Mouse (Mus musculus): ENCODE results near the gene Ash1l.

Gene Ash1l

DNA sequence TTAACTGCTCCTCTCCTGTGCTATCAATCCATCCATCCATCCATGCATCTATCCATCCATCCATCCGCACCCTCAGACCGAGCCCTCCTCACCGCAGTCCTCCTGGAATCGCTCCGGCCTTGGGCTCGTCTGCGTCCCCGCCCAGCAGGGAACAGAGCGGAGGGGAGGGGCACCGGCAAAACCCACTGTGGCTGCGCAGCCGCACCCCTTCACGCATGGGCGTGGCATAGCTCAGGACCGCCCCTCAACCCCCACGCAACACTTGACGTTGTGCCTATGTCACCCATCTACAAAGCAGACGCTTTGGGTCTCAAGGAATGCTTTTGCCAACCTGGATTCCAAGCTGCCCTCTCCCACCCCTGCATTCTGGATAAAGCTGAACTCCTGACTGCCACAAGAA, 142.8 kb downstream of the Ash1l start, which contains the start of gene Rusc1:
Rusc1 (minus strand) TSS at position 137 of the 400 bp plus-strand sequence.
- peak; percentile 97 for DNase-seq

DNA sequence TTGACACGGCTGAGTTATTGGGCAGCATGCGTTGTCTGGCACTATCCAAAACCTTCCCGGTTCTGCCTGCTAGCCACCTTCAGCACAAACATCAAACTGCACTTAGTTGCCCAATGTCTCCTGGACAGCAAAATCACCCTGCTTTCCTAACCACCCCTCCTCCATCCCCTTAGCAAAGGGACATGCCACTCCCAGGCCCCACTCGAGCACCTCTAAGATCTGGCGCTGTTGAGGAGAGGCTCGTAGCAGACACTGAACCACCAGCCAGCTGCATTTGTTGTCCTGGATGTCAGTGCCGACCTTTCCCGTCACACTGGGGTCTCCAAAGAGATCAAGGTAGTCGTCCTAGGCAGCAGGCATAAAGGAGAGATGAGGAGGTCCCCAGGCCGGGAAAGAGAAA, 143.6 kb downstream of the Ash1l start:
- peak; percentile 46 for DNase-seq

DNA sequence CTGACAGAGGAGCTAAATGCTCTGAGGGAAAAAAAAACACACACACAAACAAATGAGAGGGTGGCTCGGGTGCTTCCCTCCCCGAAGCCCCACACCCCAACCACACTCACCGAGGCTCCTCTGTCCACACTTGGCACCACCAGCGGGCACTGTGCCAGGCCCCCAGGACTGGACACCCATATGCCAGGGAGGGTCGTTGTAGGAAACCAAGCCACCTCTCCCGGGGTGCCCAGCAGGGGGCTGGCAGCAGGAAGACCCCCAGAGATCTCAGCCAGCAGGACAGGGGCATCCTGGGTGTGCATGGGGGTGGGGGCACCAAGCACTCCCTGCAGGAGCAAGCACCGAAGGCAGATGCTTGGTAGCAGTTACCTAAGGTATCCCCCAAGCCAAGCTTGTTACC, 150.4 kb downstream of the Ash1l start, which contains the start of gene Gm43738:
Gm43738 (minus strand) TSS at position 289 of the 400 bp plus-strand sequence.
- peak; percentile 62 for DNase-seq

DNA sequence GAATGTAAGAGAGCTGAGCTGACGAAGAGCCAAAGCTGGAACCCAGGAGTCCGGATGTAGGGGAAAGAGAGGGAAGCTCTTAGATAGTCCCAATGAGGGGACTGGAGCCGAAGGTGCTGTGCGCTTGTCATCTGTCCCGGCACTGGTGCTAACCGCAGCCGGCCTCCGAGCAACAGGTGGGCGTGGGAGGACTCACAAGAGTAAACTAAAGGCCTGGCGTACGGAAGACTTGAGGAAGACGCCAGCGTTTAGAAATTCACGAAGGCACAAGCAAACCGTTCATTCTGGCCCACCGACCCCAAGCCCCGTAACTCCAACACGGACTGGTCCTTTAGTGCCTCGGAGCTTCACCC, 151.0 kb downstream of the Ash1l start:
- no peak for DNase-seq

DNA sequence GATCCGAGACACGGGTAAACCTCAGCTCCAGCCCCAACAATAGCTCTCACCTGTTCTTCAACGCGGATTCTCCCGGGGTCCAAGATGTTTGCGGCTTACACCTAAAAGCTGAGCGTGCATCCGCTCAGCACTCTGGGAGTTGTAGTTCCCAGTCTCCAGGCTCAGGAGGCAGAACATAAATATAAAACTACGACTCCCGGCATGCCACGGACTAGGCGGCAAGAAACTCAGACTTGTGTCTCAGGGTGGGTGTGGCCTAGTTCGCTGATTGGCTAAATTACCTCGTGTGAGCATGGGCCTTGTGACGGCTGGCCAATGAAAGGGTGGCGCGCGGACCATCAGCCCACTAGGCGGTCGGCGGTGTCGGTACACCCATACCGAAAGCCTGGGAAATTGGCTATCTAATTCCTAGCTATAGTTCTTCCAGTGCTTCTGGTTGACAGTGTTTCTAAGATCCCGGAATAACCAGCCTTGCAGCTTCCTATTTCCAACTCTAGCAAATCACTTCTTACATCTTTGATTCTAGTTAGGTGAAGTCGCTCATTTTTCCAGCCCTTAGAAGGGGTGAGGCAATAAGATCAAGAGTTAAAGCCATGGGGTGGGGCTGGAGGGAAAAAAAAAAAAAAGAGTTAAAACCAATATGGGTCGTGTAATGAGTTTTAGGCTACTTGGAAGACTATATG, 151.5 kb downstream of the Ash1l start, which contains the start of gene Fdps:
Fdps (minus strand) TSS at position 148 of the 683 bp plus-strand sequence.
- DNase-seq = peak; percentile 99

DNA sequence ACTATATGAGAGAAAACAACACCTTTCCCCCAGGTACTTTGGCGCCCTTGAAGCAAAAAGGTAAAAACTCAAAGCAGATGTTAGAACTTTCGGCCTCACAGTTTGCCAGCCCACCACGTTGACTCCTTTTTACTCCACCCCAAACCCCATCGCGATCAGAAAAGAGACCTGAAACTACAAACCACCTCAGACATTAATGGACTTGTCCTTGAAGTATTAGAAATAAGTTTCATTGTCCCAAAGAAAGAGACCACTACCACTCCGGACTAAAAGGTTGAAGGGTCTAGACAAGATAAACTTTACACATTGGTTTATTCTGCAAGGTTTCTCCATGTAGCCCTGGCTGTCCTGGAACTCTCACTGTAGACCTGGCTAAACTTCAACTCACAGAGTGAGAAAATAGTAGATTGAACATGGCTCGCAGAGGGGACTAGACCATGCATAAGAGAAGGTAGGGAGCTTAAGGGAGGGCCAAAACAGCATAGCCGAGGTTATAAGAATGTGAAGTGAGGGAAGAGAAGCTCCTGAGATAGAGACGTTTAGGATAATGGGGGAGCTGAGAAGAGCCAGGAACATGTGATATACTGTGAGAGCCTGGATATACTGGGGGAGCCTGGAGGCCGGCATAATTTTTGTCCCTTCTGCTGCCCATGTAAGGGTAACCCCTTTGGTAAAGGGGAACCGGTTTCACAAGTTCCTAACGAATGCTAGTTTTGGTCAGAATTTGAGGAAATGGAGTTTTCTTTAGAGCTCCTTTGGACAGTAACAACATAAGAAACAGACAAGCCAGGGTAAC, 152.3 kb downstream of the Ash1l start:
- no peak for DNase-seq

DNA sequence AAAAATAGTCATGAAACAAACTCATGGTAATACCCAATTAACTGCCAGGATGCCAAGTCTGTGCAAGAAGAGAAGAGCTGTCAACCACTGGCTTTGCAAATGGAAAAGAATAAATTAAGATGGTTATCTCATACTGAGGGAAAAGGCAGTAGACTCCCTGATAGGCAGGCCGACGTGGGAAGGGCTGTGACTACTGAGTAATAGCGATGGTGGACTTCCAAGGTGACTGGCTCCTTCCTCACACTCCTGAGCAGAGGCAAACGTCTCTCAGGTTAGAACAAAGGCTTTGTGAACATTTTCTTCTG, 152.8 kb downstream of the Ash1l start:
- DNase-seq = no peak

DNA sequence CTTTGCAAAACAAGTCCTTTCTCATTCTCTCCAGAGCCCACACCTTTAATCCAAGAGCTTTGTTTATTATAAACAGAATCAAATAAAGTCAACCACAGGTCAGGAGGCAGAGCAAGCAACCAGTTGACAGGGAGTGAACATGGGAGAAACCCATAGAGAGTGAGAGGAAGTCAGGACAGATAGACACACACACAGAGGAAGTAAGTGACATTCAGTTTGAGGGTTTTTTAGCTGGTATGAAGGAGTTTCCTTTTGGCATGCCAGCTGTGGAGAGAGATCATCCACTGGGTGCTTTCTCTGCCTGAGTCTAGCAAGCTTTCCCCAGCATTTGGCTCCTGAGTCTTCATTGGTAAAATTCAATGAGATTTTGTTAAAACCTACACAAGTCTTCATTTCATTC, 156.5 kb downstream of the Ash1l start:
- DNase-seq = no peak

DNA sequence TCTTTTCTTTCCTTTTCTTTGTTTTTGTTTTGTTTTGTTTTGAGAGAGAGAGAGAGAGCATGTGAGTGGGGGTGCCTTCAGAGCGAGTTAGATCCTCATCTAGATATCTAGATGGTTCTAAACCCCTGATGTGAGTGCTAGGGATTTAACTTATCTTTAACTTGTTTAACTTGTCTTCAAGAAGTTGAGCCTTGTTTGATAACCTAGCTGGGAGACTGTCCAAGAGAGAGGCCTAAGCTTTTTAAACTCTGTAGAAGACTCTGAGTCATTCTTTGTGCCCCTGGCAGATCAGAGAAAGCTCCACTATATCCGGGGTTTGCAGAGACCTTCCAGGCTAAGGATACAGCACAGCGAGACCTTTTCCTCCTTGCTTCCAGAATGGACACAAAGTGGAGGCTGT, 157.1 kb downstream of the Ash1l start:
- no peak for DNase-seq

DNA sequence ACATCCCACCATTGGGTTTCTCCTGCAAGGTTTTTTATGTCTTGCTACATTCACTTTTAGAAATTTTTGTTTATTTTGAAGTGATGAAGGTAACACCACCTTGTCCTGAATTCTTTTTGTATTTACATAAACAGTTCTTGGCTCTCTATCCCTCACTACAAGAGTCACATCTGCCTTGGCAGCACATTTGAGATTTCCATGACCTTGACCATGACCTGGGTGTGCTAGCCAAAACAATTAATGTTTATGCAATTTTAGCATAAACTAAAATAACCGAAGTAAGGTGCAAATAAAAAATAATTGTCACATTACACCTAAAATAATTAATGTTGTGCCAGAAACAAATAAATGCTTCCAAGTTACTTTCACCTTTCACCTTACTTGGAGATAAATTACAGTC, 157.7 kb downstream of the Ash1l start:
- no peak for DNase-seq

DNA sequence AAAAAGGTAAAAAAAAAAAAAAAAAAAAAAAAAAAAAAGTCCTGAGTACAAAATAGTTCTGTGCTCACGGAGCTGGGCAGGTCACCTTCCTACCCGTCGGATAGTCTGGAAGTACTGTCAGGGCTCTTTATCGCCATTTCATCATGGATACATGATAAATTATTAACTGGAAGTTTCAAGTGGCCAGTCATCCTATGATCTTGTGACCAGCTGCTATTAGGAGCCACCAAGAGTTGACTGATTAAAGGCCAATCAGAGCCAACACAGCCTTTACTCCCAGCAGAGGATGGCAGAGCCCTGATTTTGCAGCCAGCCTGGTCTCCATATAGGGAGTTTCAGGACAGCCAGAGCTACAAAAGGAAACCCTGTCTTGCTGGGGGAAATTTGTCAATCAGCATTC, 162.6 kb downstream of the Ash1l start:
- DNase-seq = no peak

DNA sequence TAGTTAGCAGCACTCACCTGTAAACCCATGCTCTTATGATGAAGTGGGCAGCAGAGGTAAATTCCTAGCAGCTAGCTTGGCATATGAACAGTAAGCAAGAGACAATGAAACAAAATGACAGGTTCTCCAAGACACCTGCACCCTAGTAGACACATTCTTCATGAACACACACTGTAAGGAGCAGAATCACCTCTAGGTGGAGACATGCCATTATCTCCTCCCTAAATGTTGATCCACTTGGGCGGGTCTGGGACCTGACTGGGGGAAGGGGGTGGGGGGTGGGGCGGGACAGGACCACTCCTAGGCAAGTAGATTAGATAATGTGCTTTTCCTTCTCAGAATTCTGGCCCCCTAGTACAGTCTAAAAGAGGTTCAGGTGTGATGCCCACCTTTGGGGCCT, 165.1 kb downstream of the Ash1l start:
- DNase-seq = peak; percentile 30

DNA sequence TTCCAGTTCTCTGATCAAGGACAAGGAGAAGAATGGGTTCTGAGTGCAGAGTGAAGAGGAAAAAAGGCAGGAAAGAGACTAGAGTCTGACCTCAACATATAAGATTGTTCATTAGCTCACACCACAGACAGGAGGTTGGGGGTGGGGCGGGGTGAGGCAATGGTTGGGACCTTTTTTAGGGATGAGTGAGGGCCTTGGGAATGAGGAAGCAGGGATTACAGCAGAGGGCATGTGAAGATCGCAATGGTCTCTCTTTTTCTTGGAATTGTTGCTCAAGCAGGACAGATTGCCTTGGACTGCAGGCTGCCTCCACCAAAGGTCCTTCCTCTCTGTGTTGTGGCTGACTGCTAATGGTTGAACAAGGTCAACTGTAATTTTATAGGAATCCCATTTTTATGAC, 172.9 kb downstream of the Ash1l start:
- no peak for DNase-seq

DNA sequence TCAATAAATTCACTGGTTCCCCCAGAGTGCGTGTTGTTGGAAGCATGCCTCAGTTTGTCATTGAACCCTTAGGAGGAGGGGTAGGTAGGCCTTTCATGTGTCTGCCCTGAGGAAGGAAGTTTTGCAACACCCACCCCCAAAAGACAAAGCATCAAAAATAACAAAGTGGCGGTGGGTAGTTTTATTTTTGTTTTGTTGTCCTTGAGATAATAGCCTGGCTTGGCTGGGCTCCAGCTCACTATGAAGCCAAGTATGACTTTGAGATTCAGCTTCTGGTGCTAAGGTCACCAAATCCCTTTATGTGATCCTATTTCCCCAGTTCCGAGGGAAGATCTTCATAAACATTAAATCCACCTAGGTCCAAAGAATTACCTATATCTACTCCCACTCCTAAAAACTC, 173.8 kb downstream of the Ash1l start:
- DNase-seq = no peak

DNA sequence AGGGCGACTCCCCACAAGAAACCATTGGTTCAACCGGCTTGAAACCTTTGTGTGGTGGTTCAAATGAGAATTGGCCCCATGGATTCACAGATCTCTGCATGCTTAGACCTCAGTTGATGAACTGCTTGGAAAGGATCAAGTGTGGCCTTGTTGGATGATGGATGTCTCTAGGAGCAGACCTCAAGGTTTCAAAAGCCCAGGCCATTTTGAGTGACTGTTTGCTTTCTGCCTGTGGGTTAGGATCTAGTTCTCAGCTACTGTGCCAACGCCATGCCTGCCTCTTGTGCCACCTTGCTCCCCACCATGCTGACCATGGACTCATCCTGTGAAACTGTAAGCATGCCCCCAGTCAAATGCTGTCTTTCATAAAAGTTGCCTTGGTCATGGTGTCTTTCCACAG, 175.6 kb downstream of the Ash1l start:
- DNase-seq = no peak
